17 mouse cellular contexts compared by ENCODE assay signal in genomic region chr19:55886536-55886935, GRCm38 (mm10).
A peak's percentile ranks its signal among the peaks of the same experiment; 100 is the strongest.
DNase-seq lines count a peak whose midpoint lies in the region; ATAC-seq and TF ChIP-seq lines count a peak whose summit lies in the region.
"Had no signal": no experiment of that assay in that cellular context is flagged by ENCODE, and none has a peak within 500 bp of the region (broad histone marks: within the 10 kb centered on the region; RNA-seq: fewer than 3 reads in every experiment).

No protein-coding gene starts in this region.

- H3K9me3 ChIP-seq in midbrain, embryonic 13.5 days = peaks cover 3% of the 10 kb centered on the region; the same call in 1 of the 2 replicates
- no peaks in the 10 kb centered on the region for H3K9me3 ChIP-seq in midbrain, postnatal 0 days (ENCODE audit: low read length)
- H3K9me3 ChIP-seq in hindbrain, embryonic 16.5 days (ENCODE audit: control insufficient read depth, low read length) = no peaks in the 10 kb centered on the region
- H3K9me3 ChIP-seq: embryonic facial prominence, embryonic 13.5 days; heart, embryonic 10.5 days; hindbrain, embryonic 13.5 days; intestine, embryonic 15.5 days had no signal

- H3K27me3 ChIP-seq in midbrain, embryonic 13.5 days = no peaks in the 10 kb centered on the region
- no peaks in the 10 kb centered on the region; the same call in 1 of the 2 replicates for H3K27me3 ChIP-seq in midbrain, postnatal 0 days (ENCODE audit: insufficient read depth, low read length)
- H3K27me3 ChIP-seq in hindbrain, embryonic 16.5 days (replicated peaks; ENCODE audit: control insufficient read depth, insufficient read depth, low read length) = peaks cover 2% of the 10 kb centered on the region
- H3K27me3 ChIP-seq: embryonic facial prominence, embryonic 13.5 days; intestine, embryonic 15.5 days had no signal

- ATAC-seq in midbrain, embryonic 13.5 days = no peak
- no peak for ATAC-seq in midbrain, postnatal 0 days (ENCODE audit: low FRiP score)
- no peak for ATAC-seq in hindbrain, embryonic 16.5 days
- ATAC-seq in erythroid progenitor cell, adult 5-6 weeks (replicated peaks; ENCODE audit: low FRiP score, poor library complexity, severe bottlenecking) = no peak
- ATAC-seq: intestine, embryonic 15.5 days had no signal

- peak overlapping the region; percentile 39 for H3K4me2 ChIP-seq in midbrain, embryonic 13.5 days (replicated peaks)
- peak overlapping the region; percentile 22; the same call in 1 of the 2 replicates for H3K4me2 ChIP-seq in midbrain, postnatal 0 days (ENCODE audit: low read depth, low read length, poor library complexity, severe bottlenecking)
- no peak overlapping the region for H3K4me2 ChIP-seq in hindbrain, embryonic 16.5 days (ENCODE audit: low read length)
- H3K4me2 ChIP-seq: embryonic facial prominence, embryonic 13.5 days; hindbrain, embryonic 13.5 days; intestine, embryonic 15.5 days had no signal

- H3K36me3 ChIP-seq in midbrain, embryonic 13.5 days = no peaks in the 10 kb centered on the region
- no peaks in the 10 kb centered on the region for H3K36me3 ChIP-seq in midbrain, postnatal 0 days (ENCODE audit: insufficient read depth, low read length)
- H3K36me3 ChIP-seq in hindbrain, embryonic 16.5 days (ENCODE audit: control insufficient read depth, insufficient read depth, low read length) = no peaks in the 10 kb centered on the region
- H3K36me3 ChIP-seq: heart, embryonic 10.5 days; hindbrain, embryonic 13.5 days; intestine, embryonic 15.5 days had no signal

- H3K27ac ChIP-seq in midbrain, embryonic 13.5 days = peak overlapping the region; percentile 85
- peak overlapping the region; percentile 58 for H3K27ac ChIP-seq in midbrain, postnatal 0 days (ENCODE audit: low read depth, low read length)
- no peak overlapping the region for H3K27ac ChIP-seq in hindbrain, embryonic 16.5 days (ENCODE audit: low read depth, low read length)
- H3K27ac ChIP-seq: embryonic facial prominence, embryonic 13.5 days; heart, embryonic 10.5 days; hindbrain, embryonic 13.5 days; intestine, embryonic 15.5 days had no signal

- peak overlapping the region; percentile 50 for H3K9ac ChIP-seq in midbrain, embryonic 13.5 days (replicated peaks)
- no peak overlapping the region; the same call in 1 of the 2 replicates for H3K9ac ChIP-seq in midbrain, postnatal 0 days (replicated peaks; ENCODE audit: low read length, poor library complexity, severe bottlenecking)
- no peak overlapping the region for H3K9ac ChIP-seq in hindbrain, embryonic 16.5 days (ENCODE audit: low read depth, low read length)
- H3K9ac ChIP-seq: embryonic facial prominence, embryonic 13.5 days; hindbrain, embryonic 13.5 days; intestine, embryonic 15.5 days had no signal

- DNase-seq in Muller cell, postnatal 12 days (ENCODE audit: inconsistent ontology term) = peak; percentile 74
- DNase-seq in ZHBTc4 (ENCODE audit: low read depth, low spot score) = peak; percentile 59
- DNase-seq in midbrain, postnatal 0 days (ENCODE audit: low spot score) = no peak
- DNase-seq: adrenal gland, adult 2 months; adrenal gland, postnatal 25 days; cerebellum, adult 18-20 months; cerebellum, adult 9-11 months; cerebellum, postnatal 36 days; heart, adult 18-20 months; heart, postnatal 10 days had no signal

- peak overlapping the region; percentile 15 for H3K4me3 ChIP-seq in midbrain, embryonic 13.5 days (replicated peaks)
- no peak overlapping the region for H3K4me3 ChIP-seq in midbrain, postnatal 0 days (ENCODE audit: low read depth, low read length)
- H3K4me3 ChIP-seq in hindbrain, embryonic 16.5 days (ENCODE audit: low read length) = no peak overlapping the region
- H3K4me3 ChIP-seq: embryonic facial prominence, embryonic 13.5 days; heart, embryonic 10.5 days; hindbrain, embryonic 13.5 days; intestine, embryonic 15.5 days had no signal

- TF ChIP-seq CTCF in midbrain, postnatal 0 days (IDR thresholded peaks at IDR 0.05) = no peak

- WGBS in midbrain, embryonic 13.5 days = 49% methylated on average over 14 of the region's 14 CpGs
- WGBS in midbrain, postnatal 0 days = 51% methylated on average over 14 of the region's 14 CpGs
- WGBS in hindbrain, embryonic 16.5 days = 47% methylated on average over 14 of the region's 14 CpGs

- peaks cover 45% of the 10 kb centered on the region for H3K4me1 ChIP-seq in midbrain, embryonic 13.5 days (replicated peaks)
- H3K4me1 ChIP-seq in midbrain, postnatal 0 days (ENCODE audit: insufficient read depth, low read length) = no peaks in the 10 kb centered on the region; the same call in 1 of the 2 replicates
- no peaks in the 10 kb centered on the region for H3K4me1 ChIP-seq in hindbrain, embryonic 16.5 days (ENCODE audit: control insufficient read depth, insufficient read depth, low read depth, low read length)
- H3K4me1 ChIP-seq: heart, embryonic 10.5 days; intestine, embryonic 15.5 days had no signal
